ENCODE assay signal across 8 mouse cellular contexts in the genomic region with DNA sequence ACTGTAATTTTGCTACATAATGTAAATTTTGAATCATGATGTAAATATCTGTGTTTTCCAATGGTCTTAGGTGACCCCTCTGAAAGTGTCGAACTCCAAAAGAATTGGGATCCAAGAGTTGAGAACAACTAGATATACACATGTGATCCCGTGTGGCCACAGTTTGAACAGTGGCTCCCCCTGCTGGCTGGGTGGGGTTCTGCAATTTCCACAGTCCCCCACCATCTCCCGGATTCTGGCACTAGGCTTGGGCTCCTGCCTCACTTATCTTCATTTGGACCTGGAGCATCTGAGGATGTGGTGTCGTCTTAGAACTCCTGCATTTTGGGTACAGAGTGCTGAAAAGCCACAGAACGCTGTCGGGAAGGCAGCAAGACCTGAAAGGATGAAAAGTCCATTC.
A peak's percentile ranks its signal among the peaks of the same experiment; 100 is the strongest.
DNase-seq lines count a peak whose midpoint lies in the region; ATAC-seq and TF ChIP-seq lines count a peak whose summit lies in the region.

No protein-coding gene starts in this region.

- H3K79me2 ChIP-seq in heart, adult 2 months (replicated peaks; ENCODE audit: control insufficient read depth, insufficient read depth, low read length): no peaks in the 10 kb centered on the region

- no peaks in the 10 kb centered on the region for H3K9me3 ChIP-seq in heart, embryonic 10.5 days
- H3K9me3 ChIP-seq in kidney, embryonic 15.5 days (replicated peaks): no peaks in the 10 kb centered on the region

- H3K27me3 ChIP-seq in heart, adult 2 months (ENCODE audit: control insufficient read depth, insufficient read depth, low read length): no peaks in the 10 kb centered on the region; the same call in 1 of the 2 replicates
- no peaks in the 10 kb centered on the region for H3K27me3 ChIP-seq in heart, embryonic 10.5 days (ENCODE audit: insufficient read depth, poor library complexity, severe bottlenecking)
- no peaks in the 10 kb centered on the region for H3K27me3 ChIP-seq in thymus, adult 2 months (ENCODE audit: control insufficient read depth, insufficient read depth, low read length)
- H3K27me3 ChIP-seq in kidney, embryonic 15.5 days: 0 out of 2 replicates have a peak, but pooled peaks cover 6% of the 10 kb centered on the region

- H3K4me3 ChIP-seq in heart, adult 2 months: no peak overlapping the region
- no peak overlapping the region for H3K4me3 ChIP-seq in heart, embryonic 10.5 days
- no peak overlapping the region for H3K4me3 ChIP-seq in thymus, adult 2 months (ENCODE audit: control insufficient read depth, insufficient read depth, low read length)
- no peak overlapping the region for H3K4me3 ChIP-seq in kidney, embryonic 15.5 days (replicated peaks)

- H3K27ac ChIP-seq in heart, adult 2 months: no peak overlapping the region
- H3K27ac ChIP-seq in heart, embryonic 10.5 days: no peak overlapping the region
- no peak overlapping the region for H3K27ac ChIP-seq in thymus, adult 2 months (ENCODE audit: control insufficient read depth, insufficient read depth, low read length)
- H3K27ac ChIP-seq in kidney, embryonic 15.5 days: peak overlapping the region; percentile 75

- ATAC-seq in kidney, embryonic 15.5 days (replicated peaks; ENCODE audit: low FRiP score): no peak
- ATAC-seq in cerebellum, adult (ENCODE audit: insufficient number of reproducible peaks, low FRiP score, low TSS enrichment): no peak

- intact Hi-C loops in heart, adult 2 months (cut with DNase I): no loop called here

- peak in 1 of 2 experiments; percentile 34 for DNase-seq in heart, adult 2 months
- DNase-seq in heart, embryonic 10.5 days (ENCODE audit: low spot score): no peak
- DNase-seq in thymus, adult 2 months: peak; percentile 62
- no peak for DNase-seq in thymus, postnatal 0 days (ENCODE audit: low spot score)
- peak; percentile 61 for DNase-seq in thymus, postnatal 25 days
- DNase-seq in urinary bladder, postnatal 10 days (ENCODE audit: low spot score): no peak

- H3K4me1 ChIP-seq in heart, adult 2 months (ENCODE audit: control insufficient read depth, insufficient read depth, low read length): no peaks in the 10 kb centered on the region
- peaks cover 62% of the 10 kb centered on the region for H3K4me1 ChIP-seq in heart, embryonic 10.5 days
- 0 out of 2 replicates have a peak, but pooled peaks cover 4% of the 10 kb centered on the region for H3K4me1 ChIP-seq in thymus, adult 2 months (replicated peaks; ENCODE audit: control insufficient read depth, insufficient read depth, low read length)
- H3K4me1 ChIP-seq in kidney, embryonic 15.5 days: peaks cover 62% of the 10 kb centered on the region

- no peak for TF ChIP-seq EP300 in heart, adult 2 months (IDR thresholded peaks at IDR 0.05; ENCODE audit: insufficient read depth, low read depth, low read length)

- no peak overlapping the region for H3K9ac ChIP-seq in heart, adult 2 months (ENCODE audit: low read depth, low read length)
- no peak overlapping the region for H3K9ac ChIP-seq in kidney, embryonic 15.5 days

- no peak for TF ChIP-seq POLR2A in heart, adult 2 months (IDR thresholded peaks at IDR 0.05; ENCODE audit: insufficient read depth, low read depth, low read length)
- TF ChIP-seq POLR2A in thymus, adult 2 months (IDR thresholded peaks at IDR 0.05; ENCODE audit: control insufficient read depth, extremely low read depth, insufficient read depth, low read length, poor library complexity): no peak

- no peaks in the 10 kb centered on the region for H3K36me3 ChIP-seq in heart, adult 2 months (ENCODE audit: control insufficient read depth, insufficient read depth, low read length)
- H3K36me3 ChIP-seq in heart, embryonic 10.5 days: no peaks in the 10 kb centered on the region
- no peaks in the 10 kb centered on the region for H3K36me3 ChIP-seq in thymus, adult 2 months (ENCODE audit: control insufficient read depth, insufficient read depth, low read length)
- no peaks in the 10 kb centered on the region for H3K36me3 ChIP-seq in kidney, embryonic 15.5 days

- 66% methylated on average over 6 of the region's 6 CpGs for WGBS in heart, adult 2 months
- WGBS in heart, embryonic 10.5 days: 72% methylated on average over 6 of the region's 6 CpGs
- 73% methylated on average over 6 of the region's 6 CpGs for WGBS in thymus, adult 2 months
- WGBS in kidney, embryonic 15.5 days: 51% methylated on average over 6 of the region's 6 CpGs

- H3K4me2 ChIP-seq in kidney, embryonic 15.5 days: peak overlapping the region; percentile 28

- TF ChIP-seq CTCF in heart, adult 2 months (IDR thresholded peaks at IDR 0.05): peak; percentile 70
- TF ChIP-seq CTCF in thymus, adult 2 months (IDR thresholded peaks at IDR 0.05; ENCODE audit: borderline replicate concordance, control insufficient read depth, extremely low read depth, insufficient read depth, low read length, poor library complexity): peak; percentile 85; the same call in 1 of the 2 replicates

Comparison
In these comparisons a context has a peak if more than half of its experiments do, and no peak if none do; other contexts are left out.
1. DNase-seq: peak in thymus, adult 2 months (single experiment) and thymus, postnatal 25 days (single experiment); none in heart, embryonic 10.5 days (single experiment), thymus, postnatal 0 days (single experiment) and urinary bladder, postnatal 10 days (single experiment).